Mouse (Mus musculus) naive thymus-derived CD4-positive, alpha-beta T cell, adult 2 months (primary cell): ENCODE results near the gene Cep135.

Experiments used
- DNase-seq: peaks from one replicate; pipeline ENCODE4 v3.0.0-alpha.2; 2011; ENCODE audit warnings: low read depth

The Cep135 gene

DNA sequence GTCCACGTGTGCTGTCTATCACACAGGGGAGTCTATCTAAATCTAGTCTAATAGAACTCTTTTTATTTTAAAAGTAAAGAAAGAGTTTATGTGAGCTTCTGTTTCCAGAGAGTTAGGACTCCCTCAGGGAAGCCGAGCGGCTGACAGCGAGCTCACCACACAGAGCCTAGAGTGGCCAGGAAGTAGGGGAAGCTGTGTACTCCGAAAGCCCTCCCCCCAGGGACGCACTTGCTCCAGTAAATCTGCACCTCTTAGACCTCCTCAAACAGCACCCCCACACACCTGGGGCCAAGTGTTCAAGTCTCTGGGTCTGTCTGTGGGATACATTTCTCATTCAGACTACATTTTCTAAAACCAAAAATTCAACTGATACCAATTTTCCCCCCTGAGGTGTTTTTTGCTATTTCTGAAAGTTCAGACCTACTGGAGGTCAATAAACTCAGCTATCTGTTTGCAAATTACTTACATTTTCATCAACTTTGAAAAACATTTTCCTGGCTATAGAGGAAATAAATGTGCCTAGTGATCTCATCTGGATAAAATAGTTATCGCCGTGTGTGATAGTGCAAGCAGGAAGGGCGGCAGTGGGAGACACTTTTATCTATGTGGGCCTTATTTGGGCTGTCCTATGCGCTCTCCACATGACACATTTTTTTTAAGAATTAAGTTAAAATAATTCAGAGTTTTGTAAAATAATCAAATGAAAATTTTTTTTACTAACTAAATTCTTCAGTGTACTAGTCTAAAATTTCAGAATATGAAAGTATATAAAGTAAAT is 56.8 kb downstream of the Cep135 start:
- DNase-seq = no peak

GRCm38 (mm10) chr5:76649897-76650296 is 61.4 kb downstream of the Cep135 start:
- no peak for DNase-seq

- no peak for DNase-seq
These were observed 62.7 kb downstream of the Cep135 start for GRCm38 (mm10) chr5:76651151-76651725.

GRCm38 (mm10) chr5:76656212-76656611 is 67.7 kb downstream of the Cep135 start, which contains the start of gene C530008M17Rik:
Gene C530008M17Rik, plus strand, starts transcription at chr5:76656512.
- no peak for DNase-seq

GRCm38 (mm10) chr5:76657245-76658083 is 69.0 kb downstream of the Cep135 start:
- no peak for DNase-seq

DNA sequence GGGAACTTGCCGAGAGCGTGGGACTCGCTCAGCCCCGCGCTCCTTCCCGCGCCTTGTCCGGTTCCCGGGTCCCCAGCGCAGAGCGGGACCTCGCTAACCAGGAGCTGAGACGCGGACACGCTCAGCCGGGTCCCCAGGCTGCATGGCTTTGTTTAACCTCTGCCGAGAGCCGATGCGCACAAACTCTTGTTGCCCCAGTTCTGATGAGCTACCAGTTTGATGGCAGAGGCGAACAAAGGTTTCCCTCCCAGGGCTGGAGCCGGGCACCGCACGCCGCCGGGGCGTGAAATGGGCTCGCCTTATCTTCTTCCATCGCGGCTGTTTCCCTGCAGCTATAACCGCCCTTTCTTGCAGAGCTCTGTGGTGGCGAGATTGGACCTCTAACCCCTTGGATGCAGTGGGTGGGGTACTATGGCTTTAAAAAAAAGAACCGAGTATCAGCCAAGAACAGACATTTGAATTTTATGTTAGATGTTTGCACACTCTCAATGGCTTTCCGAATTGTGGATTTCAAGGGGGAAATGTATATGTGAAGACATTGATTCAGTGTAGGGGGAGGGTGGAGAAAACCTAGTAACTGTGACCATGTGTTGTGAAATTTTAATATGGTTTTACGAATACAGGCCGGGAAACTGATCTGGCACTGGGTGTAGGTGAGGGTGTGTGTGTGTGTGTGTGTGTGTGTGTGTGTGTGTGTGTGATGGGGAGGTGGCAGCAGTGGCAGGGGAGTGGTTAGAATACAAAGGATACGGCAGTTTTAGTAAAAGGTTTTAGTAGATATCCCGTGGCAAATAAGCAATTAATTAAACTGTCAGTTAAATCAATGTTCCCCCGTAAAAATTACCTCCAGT is 69.8 kb downstream of the Cep135 start:
- no peak for DNase-seq

DNA sequence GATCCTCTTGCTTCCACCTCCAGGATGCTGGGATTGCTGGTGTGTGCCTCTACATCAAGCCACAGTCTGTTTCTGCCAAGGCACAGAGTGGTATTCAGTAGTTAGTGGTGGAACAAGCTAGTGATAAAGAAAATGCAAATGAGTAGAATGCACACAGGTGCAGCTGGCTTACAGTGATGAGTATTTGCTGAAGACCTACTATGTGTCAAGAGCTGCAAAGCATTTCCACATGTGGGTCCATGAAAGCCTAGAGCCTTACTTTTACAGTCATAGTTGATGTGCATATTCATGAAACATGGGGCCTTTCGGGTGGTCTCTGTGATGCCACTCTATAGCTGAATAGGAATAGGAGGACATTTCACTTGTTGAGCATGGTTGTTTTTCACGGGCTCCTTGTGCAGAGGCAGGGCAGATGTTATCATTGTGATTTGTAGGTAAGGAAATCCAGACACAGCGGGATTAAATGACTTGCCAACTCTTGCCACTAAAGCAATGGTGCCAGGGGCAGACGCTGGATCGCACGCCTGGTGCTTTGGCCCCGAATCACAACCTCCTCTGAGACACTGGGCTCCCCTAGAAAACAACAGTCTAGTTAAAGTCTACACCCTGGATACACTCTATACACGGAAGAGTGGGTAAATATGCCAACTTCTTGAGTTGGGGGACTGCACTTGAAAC is 71.6 kb downstream of the Cep135 start:
- DNase-seq = no peak

DNA sequence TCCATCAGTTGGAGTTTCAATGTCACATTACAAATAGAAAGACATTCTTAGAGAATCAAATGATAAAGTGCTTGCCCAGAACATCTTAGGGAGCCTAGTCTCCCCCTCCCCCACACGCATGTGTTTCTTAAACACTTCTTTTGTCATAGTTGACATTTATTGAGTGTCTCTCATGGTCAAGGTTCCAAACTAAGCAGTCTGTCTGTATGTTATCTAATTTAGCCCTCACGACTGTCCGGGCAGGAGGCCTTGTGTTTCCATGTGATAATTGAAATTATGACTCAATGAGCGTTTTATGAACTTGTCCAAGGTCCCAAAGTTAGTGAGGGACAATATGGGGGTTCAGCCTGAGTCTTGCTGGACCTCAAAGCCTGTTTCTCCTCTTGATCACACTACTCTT is 72.8 kb downstream of the Cep135 start:
- DNase-seq = no peak

- no peak for DNase-seq
These were observed 76.4 kb downstream of the Cep135 start for GRCm38 (mm10) chr5:76664936-76665335.

- DNase-seq = no peak
These were observed 76.9 kb downstream of the Cep135 start for GRCm38 (mm10) chr5:76665421-76665820.

GRCm38 (mm10) chr5:76666026-76666756 is 77.7 kb downstream of the Cep135 start:
- no peak for DNase-seq

- DNase-seq = no peak
These were observed 79.6 kb downstream of the Cep135 start for GRCm38 (mm10) chr5:76668118-76668517.

DNA sequence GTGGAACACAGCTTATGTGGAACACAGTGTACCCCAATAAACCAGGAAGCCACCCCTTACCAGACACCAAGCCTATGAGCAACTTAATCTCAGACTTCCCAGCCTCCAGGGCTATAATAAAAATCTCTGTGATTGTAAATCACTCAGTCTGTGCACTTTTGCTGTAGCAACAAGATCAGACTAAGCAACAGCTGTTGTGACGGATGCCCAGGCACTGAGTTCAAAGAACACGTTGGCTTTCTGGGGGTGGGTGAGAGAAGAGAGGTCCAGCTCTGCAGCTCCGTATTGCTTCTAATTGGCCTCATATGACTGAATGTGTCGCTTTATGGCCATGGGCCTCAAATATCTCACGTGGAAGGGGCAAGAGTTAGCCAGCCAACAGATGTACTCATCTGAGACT is 80.0 kb downstream of the Cep135 start:
- DNase-seq = no peak

DNA sequence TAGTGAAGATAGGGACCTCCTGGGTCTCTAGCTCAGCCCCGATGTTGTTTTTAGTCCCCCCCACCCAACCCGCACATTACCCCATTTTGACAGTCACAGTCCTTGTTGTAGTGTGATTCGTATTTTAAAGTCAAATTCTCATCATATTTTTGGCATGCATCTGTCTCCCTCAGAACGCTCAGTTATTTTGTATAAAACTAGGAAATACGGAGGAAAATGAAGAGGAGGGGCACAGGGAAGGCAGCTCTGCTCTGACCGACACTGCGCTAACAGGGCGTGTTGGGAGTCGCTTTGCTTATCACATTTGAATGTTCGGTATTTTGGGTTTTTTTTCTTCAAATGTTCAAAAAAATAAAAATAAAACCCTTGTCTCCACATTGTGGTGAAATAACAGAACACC is 81.7 kb downstream of the Cep135 start:
- DNase-seq = no peak

DNA sequence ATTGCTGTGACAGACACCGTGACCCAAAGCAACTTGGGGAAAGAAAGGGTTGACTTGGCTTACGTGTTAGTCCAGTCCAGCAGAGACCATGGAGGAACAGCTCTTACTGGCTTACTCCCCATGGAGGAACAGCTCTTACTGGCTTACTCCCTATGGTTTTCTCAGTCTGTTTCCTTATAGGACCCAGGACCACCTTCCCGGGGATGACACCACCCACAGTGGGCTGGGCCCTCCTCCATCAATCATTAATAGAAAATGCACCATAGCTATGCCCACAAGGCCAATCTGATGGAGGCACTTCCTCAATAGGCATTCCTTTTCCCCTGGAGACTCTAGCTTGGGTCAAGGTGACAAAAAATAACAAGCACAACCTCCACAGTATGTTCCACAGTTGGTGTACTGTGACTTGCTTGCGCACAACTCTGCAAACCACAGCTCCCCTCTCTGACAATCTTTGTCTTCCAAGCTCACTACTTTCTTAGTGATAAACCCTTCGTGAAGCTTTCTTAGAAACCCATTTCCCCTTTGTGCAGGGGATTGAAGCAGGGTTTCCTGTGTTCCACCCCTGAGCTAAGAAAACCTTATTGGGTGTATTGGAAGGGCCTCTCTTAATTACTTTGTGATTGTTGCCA is 85.6 kb downstream of the Cep135 start:
- no peak for DNase-seq

GRCm38 (mm10) chr5:76675369-76675768 is 86.9 kb downstream of the Cep135 start:
- no peak for DNase-seq

GRCm38 (mm10) chr5:76680959-76681358 is 92.5 kb downstream of the Cep135 start:
- DNase-seq = peak; percentile 41

DNA sequence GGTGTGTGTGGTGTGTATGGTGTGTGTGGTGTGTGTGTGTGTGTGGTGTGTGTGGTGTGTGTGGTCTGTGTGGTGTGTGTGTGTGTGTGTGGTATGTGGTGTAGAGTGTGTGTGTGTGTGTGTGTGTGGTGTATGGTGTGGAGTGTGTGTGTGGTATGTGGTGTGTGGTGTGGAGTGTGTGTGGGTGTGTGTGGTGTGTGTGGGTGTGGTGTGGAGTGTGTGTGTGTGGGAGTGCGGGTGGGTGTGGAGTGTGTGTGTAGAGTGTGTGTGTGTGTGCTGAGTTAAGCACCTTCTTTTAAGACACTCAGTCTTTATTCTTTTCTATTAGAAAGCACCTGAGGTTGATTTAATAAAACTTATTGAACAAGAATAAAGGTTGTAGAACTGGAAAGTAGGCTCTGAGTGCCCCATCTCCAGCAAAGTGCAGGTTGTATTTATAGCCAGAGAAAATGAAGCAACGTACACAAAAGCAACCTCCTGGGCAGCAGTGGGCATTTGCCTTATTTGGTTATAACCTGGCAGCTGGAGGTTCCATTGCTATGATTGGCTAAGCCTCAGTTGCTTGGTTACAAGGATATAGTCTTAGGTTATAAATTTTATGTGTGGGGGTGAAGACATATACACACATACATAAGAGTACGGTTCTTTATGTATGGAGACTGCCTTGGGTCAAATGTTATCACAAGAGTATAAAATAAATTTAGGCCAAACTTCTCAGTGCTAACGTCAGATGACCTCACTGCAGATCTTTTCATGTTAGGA is 93.6 kb downstream of the Cep135 start:
- no peak for DNase-seq

GRCm38 (mm10) chr5:76683455-76683854 is 95.0 kb downstream of the Cep135 start:
- no peak for DNase-seq
